Mouse (Mus musculus): Measurements from ENCODE around the gene Nfkbiz. TPM values are rescaled to one million over a fixed set of nuclear protein-coding genes. Genes with fewer than 3 reads are reported as not detected.
"Not testable (repeated sequence)": the region's sequence is repeated elsewhere in the genome, so short reads cannot be mapped to it uniquely, and the experiment has no call there.

The Nfkbiz gene
- 4.6 TPM in 2 replicates for polyA plus RNA-seq (2015; fragmentation: Nextera tagmentation; extraction: Ambion mirVana)

- Histone ChIP-seq H3K4me1 (0 out of 2 replicates have a peak, but pooled peaks cover 4% of the 10 kb centered on the region), H3K4me2 (peak within 1 kb of the TSS; percentile 66), H3K36me3 (no peaks in the 10 kb centered on the region), H3K27me3 (no peaks in the 10 kb centered on the region), H3K4me3 (peak within 1 kb of the TSS; percentile 60), H3K9ac (peak within 1 kb of the TSS; percentile 54), H3K9me3 (no peaks in the 10 kb centered on the region), H3K27ac (peak within 1 kb of the TSS; percentile 81)
- WGBS: under 1% methylated on average over 40 of the region's 40 CpGs
- ATAC-seq (ENCODE audit: insufficient number of reproducible peaks, low FRiP score, low TSS enrichment, low read depth): peak; percentile 82; the same call in 1 of the 2 replicates
Measured at GRCm38 (mm10) chr16:55838510-55839474, at the start of gene Nfkbiz. Gene Nfkbiz (minus strand): TSS chr16:55838899.

- Histone ChIP-seq H3K9me3 (no peaks in the 10 kb centered on the region), H3K4me1 (no peaks in the 10 kb centered on the region), H3K4me3 (no peak overlapping the region), H3K27ac (no peak overlapping the region), H3K27me3 (no peaks in the 10 kb centered on the region), H3K36me3 (0 out of 2 replicates have a peak, but pooled peaks cover 2% of the 10 kb centered on the region), H3K4me2 (no peak overlapping the region), H3K9ac (no peak overlapping the region)
- 58% methylated on average over 7 of the region's 7 CpGs for WGBS
- ATAC-seq (ENCODE audit: insufficient number of reproducible peaks, low FRiP score, low TSS enrichment, low read depth): no peak
Measured at GRCm38 (mm10) chr16:55887814-55888583, 49.3 kb upstream of the Nfkbiz start.

GRCm38 (mm10) chr16:55884246-55884645, 45.5 kb upstream of the Nfkbiz start:
- Histone ChIP-seq H3K4me1 (no peaks in the 10 kb centered on the region), H3K27ac (no peak overlapping the region), H3K9me3 (no peaks in the 10 kb centered on the region), H3K4me2 (no peak overlapping the region), H3K4me3 (no peak overlapping the region), H3K9ac (no peak overlapping the region), H3K27me3 (no peaks in the 10 kb centered on the region), H3K36me3 (no peaks in the 10 kb centered on the region)
- WGBS: 67% methylated on average over 11 of the region's 11 CpGs
- ATAC-seq (ENCODE audit: insufficient number of reproducible peaks, low FRiP score, low TSS enrichment, low read depth): no peak

DNA sequence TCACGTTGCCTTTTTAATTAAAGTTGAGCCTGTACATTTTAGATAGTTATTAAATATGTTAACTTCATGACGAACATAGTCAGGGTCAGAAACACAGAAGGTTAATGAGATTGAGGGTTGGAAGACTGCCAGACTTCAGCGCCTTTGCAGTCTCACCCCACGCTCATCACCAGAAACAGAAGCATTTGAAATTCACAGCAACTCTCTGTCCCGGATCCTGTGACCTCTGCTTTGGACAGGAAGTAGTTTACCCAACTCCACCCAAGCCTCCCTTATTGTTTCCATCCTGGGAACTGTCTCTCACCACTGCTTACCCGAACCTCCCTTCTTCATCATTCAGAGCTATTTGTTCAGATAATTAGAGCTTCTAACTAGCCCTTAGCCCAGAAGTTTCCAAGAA, 37.3 kb upstream of the Nfkbiz start:
- no peaks in the 10 kb centered on the region for H3K9me3 ChIP-seq
- H3K4me2 ChIP-seq: no peak overlapping the region

DNA sequence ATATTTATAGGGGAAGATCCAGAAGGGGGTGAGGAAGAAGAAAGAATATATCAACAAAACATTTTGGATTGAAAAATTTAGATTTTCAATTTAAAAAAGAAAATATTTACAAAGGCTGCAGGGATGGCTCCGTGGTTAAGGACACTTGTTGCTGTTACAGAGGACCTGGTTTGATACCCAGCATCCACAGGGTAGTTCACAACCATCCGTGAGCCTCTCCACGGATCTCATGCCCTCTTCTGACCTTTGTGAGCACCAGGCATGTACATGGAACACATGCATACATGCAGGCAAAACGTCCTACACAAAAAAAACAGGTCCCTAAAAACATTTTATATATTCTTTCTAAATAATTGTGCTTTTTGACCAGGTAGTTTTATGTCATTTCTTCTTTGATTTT, 25.1 kb upstream of the Nfkbiz start:
- Histone ChIP-seq H3K4me3 (no peak overlapping the region), H3K27me3 (no peaks in the 10 kb centered on the region), H3K27ac (no peak overlapping the region), H3K4me1 (no peaks in the 10 kb centered on the region), H3K4me2 (no peak overlapping the region), H3K36me3 (0 out of 2 replicates have a peak, but pooled peaks cover 2% of the 10 kb centered on the region), H3K9me3 (no peaks in the 10 kb centered on the region), H3K9ac (no peak overlapping the region)
- 65% methylated on average over 4 of the region's 4 CpGs for WGBS
- ATAC-seq (ENCODE audit: insufficient number of reproducible peaks, low FRiP score, low TSS enrichment, low read depth): no peak

More for the DNA sequence above, 37.3 kb upstream of the Nfkbiz start:
- Histone ChIP-seq H3K27me3 (no peaks in the 10 kb centered on the region), H3K4me1 (no peaks in the 10 kb centered on the region), H3K9ac (no peak overlapping the region), H3K27ac (no peak overlapping the region), H3K4me3 (no peak overlapping the region), H3K36me3 (no peaks in the 10 kb centered on the region)
- 62% methylated on average over 6 of the region's 6 CpGs for WGBS
- ATAC-seq (ENCODE audit: insufficient number of reproducible peaks, low FRiP score, low TSS enrichment, low read depth): no peak

DNA sequence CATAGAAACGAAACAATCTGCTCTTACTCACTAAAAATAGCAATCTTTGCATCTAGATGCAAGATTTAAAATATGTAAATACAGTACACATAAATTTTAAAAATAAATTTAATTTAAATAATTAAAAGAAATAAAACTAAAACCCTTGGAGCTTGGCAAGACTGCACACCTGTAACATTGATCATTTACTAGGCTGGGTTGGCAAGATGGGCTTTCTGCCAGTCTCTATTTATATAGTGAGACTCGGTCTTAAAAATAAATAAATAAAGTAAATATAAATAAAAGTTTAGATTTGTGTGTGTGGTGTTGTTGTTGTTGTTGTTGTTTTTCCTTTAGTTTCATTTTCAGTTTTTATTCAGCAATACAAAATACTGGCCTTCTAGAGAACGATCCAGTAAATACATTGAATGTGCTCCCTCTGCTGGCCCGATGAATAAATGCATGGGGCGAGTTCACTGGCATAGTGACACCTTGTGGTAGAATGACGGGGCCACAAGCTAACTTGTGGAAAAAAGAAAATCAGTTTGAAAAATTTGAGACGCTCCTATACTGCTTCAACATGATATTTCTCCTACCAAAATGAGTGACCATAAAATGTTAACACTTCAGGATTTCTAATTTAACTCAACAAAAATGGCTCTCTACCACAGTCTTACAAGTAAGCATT, 24.6 kb upstream of the Nfkbiz start:
- Histone ChIP-seq H3K36me3 (0 out of 2 replicates have a peak, but pooled peaks cover 2% of the 10 kb centered on the region), H3K4me2 (no peak overlapping the region), H3K9me3 (no peaks in the 10 kb centered on the region), H3K27ac (no peak overlapping the region), H3K27me3 (no peaks in the 10 kb centered on the region), H3K4me3 (no peak overlapping the region), H3K9ac (no peak overlapping the region), H3K4me1 (no peaks in the 10 kb centered on the region)
- WGBS: 25% methylated on average over 7 of the region's 7 CpGs
- ATAC-seq (ENCODE audit: insufficient number of reproducible peaks, low FRiP score, low TSS enrichment, low read depth): no peak

GRCm38 (mm10) chr16:55861104-55861503, 22.4 kb upstream of the Nfkbiz start:
- H3K27me3 ChIP-seq: no peaks in the 10 kb centered on the region
- 81% methylated on average over 3 of the region's 3 CpGs for WGBS
- H3K9ac ChIP-seq: no peak overlapping the region
- 0 out of 2 replicates have a peak, but pooled peaks cover 2% of the 10 kb centered on the region for H3K36me3 ChIP-seq
- no peak for ATAC-seq (ENCODE audit: insufficient number of reproducible peaks, low FRiP score, low TSS enrichment, low read depth)
- H3K4me1 ChIP-seq: no peaks in the 10 kb centered on the region
- no peak overlapping the region for H3K27ac ChIP-seq
- no peaks in the 10 kb centered on the region for H3K9me3 ChIP-seq
- H3K4me3 ChIP-seq: no peak overlapping the region
- H3K4me2 ChIP-seq: no peak overlapping the region

- not testable (repeated sequence) for H3K36me3 ChIP-seq; ATAC-seq (ENCODE audit: insufficient number of reproducible peaks, low FRiP score, low TSS enrichment, low read depth); H3K27ac ChIP-seq; H3K9ac ChIP-seq; H3K4me1 ChIP-seq; H3K27me3 ChIP-seq; H3K4me3 ChIP-seq; H3K9me3 ChIP-seq; H3K4me2 ChIP-seq
- 92% methylated on average over 4 of the region's 4 CpGs for WGBS
Measured at GRCm38 (mm10) chr16:55859421-55859820, 20.7 kb upstream of the Nfkbiz start.

GRCm38 (mm10) chr16:55858465-55858864, 19.8 kb upstream of the Nfkbiz start:
- 61% methylated on average over 6 of the region's 6 CpGs for WGBS
- Histone ChIP-seq H3K27me3 (no peaks in the 10 kb centered on the region), H3K9me3 (no peaks in the 10 kb centered on the region), H3K4me3 (no peak overlapping the region), H3K4me1 (no peaks in the 10 kb centered on the region), H3K27ac (no peak overlapping the region), H3K9ac (no peak overlapping the region), H3K4me2 (no peak overlapping the region), H3K36me3 (0 out of 2 replicates have a peak, but pooled peaks cover 2% of the 10 kb centered on the region)
- no peak for ATAC-seq (ENCODE audit: insufficient number of reproducible peaks, low FRiP score, low TSS enrichment, low read depth)

DNA sequence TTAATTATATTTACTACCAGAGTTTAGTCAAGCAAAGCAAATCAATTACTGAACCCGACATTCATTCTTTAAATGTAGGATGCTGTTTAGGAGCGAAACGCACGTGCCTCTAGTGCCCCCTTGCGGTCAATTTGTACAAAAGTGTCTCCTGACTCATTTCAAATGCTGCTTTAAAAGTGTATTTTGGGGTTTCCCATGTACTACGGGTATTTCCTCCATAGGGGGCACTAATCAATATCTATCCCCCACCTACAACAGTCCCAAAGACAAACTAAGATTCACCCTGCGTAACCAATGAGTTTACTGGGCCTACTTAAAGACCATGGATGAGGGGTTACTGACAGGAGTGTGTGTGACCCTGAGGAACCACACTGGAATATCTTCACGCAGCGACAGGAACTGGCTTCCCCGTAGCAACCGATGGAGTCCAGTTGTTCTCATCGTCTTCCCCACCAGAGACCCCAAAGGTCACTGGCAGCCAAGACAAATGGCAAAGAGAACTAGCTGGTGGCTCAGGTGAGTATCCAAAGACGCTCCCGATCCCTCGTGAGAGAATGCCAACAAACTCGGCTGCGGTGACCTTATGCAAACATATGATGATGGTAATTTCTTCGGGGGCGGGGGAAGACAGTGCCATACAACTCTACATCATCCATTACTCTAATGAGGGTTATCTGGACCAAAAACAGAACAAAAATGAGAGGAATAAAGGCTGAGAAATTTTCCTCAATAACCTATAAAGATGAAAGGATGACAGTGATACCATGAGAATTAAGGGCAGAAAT, 14.4 kb upstream of the Nfkbiz start:
- no peak for ATAC-seq (ENCODE audit: insufficient number of reproducible peaks, low FRiP score, low TSS enrichment, low read depth)
- 57% methylated on average over 19 of the region's 19 CpGs for WGBS
- H3K9ac ChIP-seq: no peak overlapping the region

DNA sequence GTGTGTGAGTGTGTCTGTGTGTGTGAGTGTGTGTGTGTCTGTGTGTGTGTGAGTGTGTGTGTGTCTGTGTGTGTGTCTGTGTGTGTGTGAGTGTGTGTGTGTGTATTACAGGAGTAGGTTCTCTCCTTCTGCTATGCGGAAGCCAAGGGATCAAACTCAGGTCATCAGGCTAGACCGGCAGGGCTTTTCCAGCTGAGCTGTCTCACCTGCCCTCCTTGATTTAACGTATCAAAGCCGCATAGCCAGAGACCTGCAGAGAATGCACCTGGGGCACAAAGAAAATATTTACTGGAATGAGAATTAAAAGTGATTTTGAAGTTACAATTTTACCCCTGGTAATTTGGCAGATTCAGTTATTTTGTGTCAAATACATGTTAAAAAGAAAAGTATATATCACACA, 13.8 kb upstream of the Nfkbiz start:
- Histone ChIP-seq H3K4me3 (no peak overlapping the region), H3K4me2 (no peak overlapping the region), H3K27ac (no peak overlapping the region), H3K4me1 (no peaks in the 10 kb centered on the region), H3K36me3 (no peaks in the 10 kb centered on the region), H3K9ac (no peak overlapping the region), H3K27me3 (no peaks in the 10 kb centered on the region), H3K9me3 (no peaks in the 10 kb centered on the region)
- no peak for ATAC-seq (ENCODE audit: insufficient number of reproducible peaks, low FRiP score, low TSS enrichment, low read depth)
- 26% methylated on average over 4 of the region's 4 CpGs for WGBS

More for the DNA sequence above, 14.4 kb upstream of the Nfkbiz start:
- Histone ChIP-seq H3K4me1 (no peaks in the 10 kb centered on the region), H3K4me2 (no peak overlapping the region), H3K27me3 (no peaks in the 10 kb centered on the region), H3K4me3 (no peak overlapping the region), H3K9me3 (no peaks in the 10 kb centered on the region), H3K36me3 (no peaks in the 10 kb centered on the region), H3K27ac (no peak overlapping the region)

Data from limb, embryonic 15.5 days (tissue).